In genomic region chr6:107059001-107059765, GRCm38 (mm10) we compare ENCODE assay signal across 23 mouse cellular contexts.
DNase-seq lines count a peak whose midpoint lies in the region; ATAC-seq and TF ChIP-seq lines count a peak whose summit lies in the region.
"Had no signal": no experiment of that assay in that cellular context is flagged by ENCODE, and none has a peak within 500 bp of the region (broad histone marks: within the 10 kb centered on the region; RNA-seq: fewer than 3 reads in every experiment).

No protein-coding gene starts in this region.

- 85% methylated on average over 3 of the region's 3 CpGs for WGBS in kidney, embryonic 14.5 days

- H3K36me3 ChIP-seq in ES-Bruce4 (ENCODE audit: control insufficient read depth, insufficient read depth, low read length, poor library complexity, severe bottlenecking) (no peaks in the 10 kb centered on the region), ES-E14 (ENCODE audit: control insufficient read depth, insufficient read depth, low read length, poor library complexity, severe bottlenecking) (no peaks in the 10 kb centered on the region; the same call in 1 of the 2 replicates)
- H3K36me3 ChIP-seq in kidney, embryonic 14.5 days (ENCODE audit: control insufficient read depth, insufficient read depth, low read length): no peaks in the 10 kb centered on the region
- H3K36me3 ChIP-seq: embryonic facial prominence, embryonic 13.5 days; embryonic facial prominence, embryonic 15.5 days; forebrain, embryonic 15.5 days had no signal

- ATAC-seq in erythroblast, adult 5-6 weeks (replicated peaks; ENCODE audit: low FRiP score, poor library complexity, severe bottlenecking): no peak
- no peak for ATAC-seq in kidney, embryonic 14.5 days (ENCODE audit: low FRiP score, low TSS enrichment)
- ATAC-seq: CD4-positive, CD25-positive, alpha-beta regulatory T cell, adult 4 months; forebrain, embryonic 13.5 days; forebrain, embryonic 15.5 days; forebrain, postnatal 0 days had no signal

- H3K27me3 ChIP-seq in ES-Bruce4 (ENCODE audit: control insufficient read depth, insufficient read depth, low read length, poor library complexity, severe bottlenecking): no peaks in the 10 kb centered on the region
- no peaks in the 10 kb centered on the region for H3K27me3 ChIP-seq in kidney, embryonic 14.5 days (ENCODE audit: control insufficient read depth, insufficient read depth, low read length)
- H3K27me3 ChIP-seq: CH12.LX; embryonic facial prominence, embryonic 13.5 days; embryonic facial prominence, embryonic 15.5 days; forebrain, embryonic 13.5 days; forebrain, embryonic 15.5 days had no signal

- H3K4me1 ChIP-seq in ES-Bruce4 (ENCODE audit: control insufficient read depth, insufficient read depth, low read length) (no peaks in the 10 kb centered on the region), ES-E14 (ENCODE audit: control insufficient read depth in 2 of 2, insufficient read depth in 2 of 2, low read length in 2 of 2, poor library complexity in 1 of 2) (no peaks in the 10 kb centered on the region)
- H3K4me1 ChIP-seq in kidney, embryonic 14.5 days (ENCODE audit: control insufficient read depth, insufficient read depth, low read length): no peaks in the 10 kb centered on the region
- H3K4me1 ChIP-seq: embryonic facial prominence, embryonic 13.5 days; embryonic facial prominence, embryonic 15.5 days; forebrain, embryonic 13.5 days; forebrain, embryonic 15.5 days had no signal

- no peak for TF ChIP-seq EP300 in ES-Bruce4 (IDR thresholded peaks at IDR 0.05; ENCODE audit: insufficient read depth, low read depth, low read length)

- H3K27ac ChIP-seq in ES-Bruce4 (ENCODE audit: insufficient read depth, low read length) (peak overlapping the region; percentile 92), ES-E14 (ENCODE audit: insufficient read depth, low read depth, low read length, poor library complexity, severe bottlenecking) (peak overlapping the region; percentile 79)
- H3K27ac ChIP-seq in kidney, embryonic 14.5 days (ENCODE audit: low read depth, low read length): no peak overlapping the region
- H3K27ac ChIP-seq: embryonic facial prominence, embryonic 13.5 days; embryonic facial prominence, embryonic 15.5 days; forebrain, embryonic 13.5 days; forebrain, embryonic 15.5 days had no signal

- H3K4me3 ChIP-seq in ES-Bruce4 (ENCODE audit: low read depth, low read length): no peak overlapping the region
- no peak overlapping the region for H3K4me3 ChIP-seq in ES-E14 (ENCODE audit: insufficient read depth in 1 of 2, low read depth in 1 of 2, low read length in 2 of 2, poor library complexity in 1 of 2, severe bottlenecking in 1 of 2)
- no peak overlapping the region for H3K4me3 ChIP-seq in kidney, embryonic 14.5 days (ENCODE audit: low read length)
- H3K4me3 ChIP-seq: embryonic facial prominence, embryonic 13.5 days; embryonic facial prominence, embryonic 15.5 days; forebrain, embryonic 13.5 days; forebrain, embryonic 15.5 days had no signal

- DNase-seq in ES-E14 (ENCODE audit: low read depth, low spot score) (no peak), ZHBTc4 (ENCODE audit: low read depth, low spot score) (peak; percentile 83)
- DNase-seq: adrenal gland, adult 2 months; adrenal gland, postnatal 10 days; adrenal gland, postnatal 25 days; B cell, adult 2 months; cerebellum, adult 11 months; cerebellum, adult 18-20 months; cerebellum, adult 8-10 months; cerebellum, adult 9-11 months; cerebellum, postnatal 14 days; cerebellum, postnatal 36 days; embryo, embryonic 11 days; forebrain, postnatal 0 days had no signal

- no peak overlapping the region for H3K4me2 ChIP-seq in kidney, embryonic 14.5 days (replicated peaks; ENCODE audit: low read depth, low read length)
- H3K4me2 ChIP-seq: embryonic facial prominence, embryonic 13.5 days; embryonic facial prominence, embryonic 15.5 days; forebrain, embryonic 13.5 days; forebrain, embryonic 15.5 days had no signal

- in situ Hi-C loops in ES-E14 (cut with MboI; ENCODE audit: low sequenced_read_pairs in 2 of 2, unreplicated experiment in 2 of 2): no loop called here

- no peak for TF ChIP-seq CTCF in ES-Bruce4 (IDR thresholded peaks at IDR 0.05; ENCODE audit: low read depth, low read length)

- H3K9ac ChIP-seq in ES-Bruce4 (ENCODE audit: low read depth, poor library complexity, severe bottlenecking) (no peak overlapping the region), ES-E14 (ENCODE audit: insufficient read depth, low read depth, low read length, poor library complexity, severe bottlenecking) (no peak overlapping the region)
- H3K9ac ChIP-seq in kidney, embryonic 14.5 days (ENCODE audit: low read depth, low read length): no peak overlapping the region
- H3K9ac ChIP-seq: embryonic facial prominence, embryonic 13.5 days; embryonic facial prominence, embryonic 15.5 days; forebrain, embryonic 13.5 days; forebrain, embryonic 15.5 days; forebrain, postnatal 0 days had no signal

- H3K9me3 ChIP-seq in ES-Bruce4 (replicated peaks; ENCODE audit: control insufficient read depth, insufficient read depth, low read length, poor library complexity, severe bottlenecking): peaks cover 29% of the 10 kb centered on the region
- peaks cover 2% of the 10 kb centered on the region; the same call in 1 of the 2 replicates for H3K9me3 ChIP-seq in ES-E14 (ENCODE audit: control insufficient read depth, insufficient read depth, low read depth, low read length)
- H3K9me3 ChIP-seq in kidney, embryonic 14.5 days (ENCODE audit: control insufficient read depth, low read length): no peaks in the 10 kb centered on the region
- H3K9me3 ChIP-seq: embryonic facial prominence, embryonic 13.5 days; embryonic facial prominence, embryonic 15.5 days; forebrain, embryonic 13.5 days; forebrain, embryonic 15.5 days had no signal

- TF ChIP-seq POLR2A in ES-Bruce4 (IDR thresholded peaks at IDR 0.05; ENCODE audit: insufficient read depth, low read length): no peak

TF ChIP-seq in ES-E14, 5 proteins besides CTCF, POLR2A, EP300 and RAD21:
- TF ChIP-seq CHD2 (IDR thresholded peaks at IDR 0.05; ENCODE audit: low read depth, low read length) (no peak), ZC3H11A (IDR thresholded peaks at IDR 0.05; ENCODE audit: borderline replicate concordance, low read depth, low read length) (no peak), HCFC1 (IDR thresholded peaks at IDR 0.05; ENCODE audit: borderline replicate concordance, insufficient read depth, low read length) (no peak), MAFK (IDR thresholded peaks at IDR 0.05; ENCODE audit: insufficient read depth, low read depth, low read length) (no peak), ZNF384 (IDR thresholded peaks at IDR 0.05; ENCODE audit: low read depth, low read length) (no peak)
